Mouse (Mus musculus): ENCODE measurements around the gene Il17ra. TPM values are rescaled to one million over a fixed set of nuclear protein-coding genes. Genes with fewer than 3 reads are reported as not detected.

The Il17ra gene
- polyA plus RNA-seq, 1 experiment from 2014 or later = 5.6 TPM

DNA sequence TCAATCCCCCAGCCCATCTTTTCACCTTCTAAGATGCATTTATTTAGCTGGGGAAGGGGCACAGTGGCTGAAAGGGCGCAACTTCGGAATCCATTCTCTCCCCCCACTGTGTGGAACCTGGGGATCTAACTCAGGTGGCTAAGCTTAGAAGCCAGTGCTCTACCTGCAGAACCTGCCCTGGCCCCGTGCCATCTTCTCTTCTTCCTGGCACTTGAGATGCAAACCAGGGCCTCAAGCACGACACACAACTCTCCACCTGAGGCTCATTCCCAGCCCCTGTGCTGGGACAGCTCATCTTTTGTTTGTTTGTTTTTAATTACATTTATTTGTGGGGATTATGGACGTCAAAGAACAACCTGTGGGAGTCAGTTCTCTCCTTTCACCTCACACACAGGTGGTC is 56.6 kb downstream of the Il17ra start:
- no peak for ATAC-seq (ENCODE audit: low FRiP score)
- 87% methylated on average over 5 of the region's 5 CpGs for WGBS
- H3K4me3 ChIP-seq (replicated peaks) = no peak overlapping the region
- no peak overlapping the region for H3K9ac ChIP-seq
- no peak overlapping the region for H3K4me2 ChIP-seq
- no peaks in the 10 kb centered on the region for H3K4me1 ChIP-seq
- H3K27me3 ChIP-seq = no peaks in the 10 kb centered on the region
- no peaks in the 10 kb centered on the region for H3K9me3 ChIP-seq
- peaks cover 62% of the 10 kb centered on the region for H3K36me3 ChIP-seq (replicated peaks)
- no peak overlapping the region for H3K27ac ChIP-seq

DNA sequence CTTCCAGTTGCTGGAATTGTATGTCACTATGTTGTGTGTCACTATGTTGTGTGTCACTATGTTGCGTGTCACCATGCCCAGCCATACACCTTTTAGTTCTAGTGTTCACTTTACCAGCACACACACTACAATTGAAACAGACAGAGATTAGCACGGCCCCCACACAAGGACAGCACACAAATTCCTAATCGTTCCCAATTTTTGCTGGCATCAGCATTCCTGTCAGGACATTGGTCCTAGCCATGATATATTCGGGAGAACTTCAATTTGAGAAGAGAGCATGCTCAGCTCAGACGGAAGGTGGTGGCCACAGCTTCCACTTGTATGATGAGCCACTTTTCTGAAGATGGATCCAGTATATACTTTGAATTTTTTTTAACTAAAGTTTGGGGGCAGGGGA is 61.7 kb downstream of the Il17ra start:
- Histone ChIP-seq H3K27ac (no peak overlapping the region), H3K4me1 (peaks cover 12% of the 10 kb centered on the region), H3K36me3 (replicated peaks) (peaks cover 35% of the 10 kb centered on the region), H3K4me2 (no peak overlapping the region), H3K9ac (no peak overlapping the region), H3K4me3 (replicated peaks) (no peak overlapping the region), H3K27me3 (no peaks in the 10 kb centered on the region), H3K9me3 (no peaks in the 10 kb centered on the region)
- 94% methylated on average over 5 of the region's 5 CpGs for WGBS
- no peak for ATAC-seq (ENCODE audit: low FRiP score)

- H3K27me3 ChIP-seq = no peaks in the 10 kb centered on the region
- H3K4me3 ChIP-seq (replicated peaks) = no peak overlapping the region
- H3K27ac ChIP-seq = no peak overlapping the region
- no peaks in the 10 kb centered on the region for H3K9me3 ChIP-seq
- H3K4me2 ChIP-seq = peak overlapping the region; percentile 58
- no peak for ATAC-seq (ENCODE audit: low FRiP score)
- no peaks in the 10 kb centered on the region for H3K36me3 ChIP-seq (replicated peaks)
- H3K4me1 ChIP-seq = peaks cover 17% of the 10 kb centered on the region
- 82% methylated on average over 4 of the region's 4 CpGs for WGBS
- 0 out of 2 replicates have a peak overlapping the region, but pooled peaks have one; percentile 21 for H3K9ac ChIP-seq
Measured at GRCm38 (mm10) chr6:120529123-120529522, 66.1 kb downstream of the Il17ra start.

DNA sequence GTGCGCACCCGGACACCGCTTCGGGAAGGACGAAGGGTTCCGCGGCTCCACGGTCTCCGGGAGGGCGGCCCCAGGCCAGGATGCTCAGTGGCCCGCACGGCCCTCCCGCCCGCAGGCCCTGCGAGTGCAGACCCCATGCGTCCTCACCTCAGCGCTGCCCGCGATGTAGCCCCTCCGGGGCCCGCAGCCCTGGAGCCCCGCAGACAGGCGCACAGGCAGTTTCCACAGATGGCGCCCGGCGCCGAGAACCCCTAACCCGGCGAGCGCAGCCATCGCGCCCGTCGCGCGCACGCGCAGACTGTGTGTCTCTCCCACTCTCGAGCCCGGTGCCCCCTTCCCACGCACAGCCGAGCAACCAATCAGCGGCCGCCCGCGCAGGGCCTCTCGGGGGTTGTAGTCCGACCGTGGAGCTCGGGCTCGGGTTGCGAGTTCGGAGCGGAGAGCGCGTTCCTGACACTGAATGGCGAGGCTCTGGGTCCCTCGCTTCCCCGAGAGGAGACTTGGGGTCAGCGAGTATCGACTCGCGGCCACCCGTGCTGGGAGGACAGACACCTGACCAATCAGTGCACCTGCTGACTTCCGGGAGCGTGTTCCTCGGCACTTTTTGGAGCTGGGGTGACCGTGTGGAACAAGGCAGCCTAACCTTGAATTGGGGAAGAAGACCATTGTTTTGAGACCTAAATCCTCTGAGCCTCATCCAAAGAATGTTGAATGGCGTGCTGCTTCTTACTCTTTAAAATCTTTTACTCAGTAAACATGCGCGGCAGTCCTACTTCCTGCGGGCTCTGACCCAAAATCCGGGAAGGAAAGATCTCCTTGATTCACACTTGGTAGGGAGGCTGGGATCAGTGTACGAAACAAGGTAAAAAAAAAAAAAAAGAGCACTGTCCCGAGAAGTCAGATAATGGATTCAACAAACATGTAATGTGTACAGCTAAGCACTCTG is 68.2 kb downstream of the Il17ra start, which contains the start of gene Hdhd5:
Gene Hdhd5, minus strand, starts transcription at position 300 of the 946 bp plus-strand sequence.
- Histone ChIP-seq H3K4me3 (replicated peaks) (peak within 1 kb of the TSS; percentile 85), H3K9me3 (no peaks in the 10 kb centered on the region), H3K9ac (peak within 1 kb of the TSS; percentile 88), H3K27me3 (no peaks in the 10 kb centered on the region), H3K27ac (peak within 1 kb of the TSS; percentile 57; the same call in 1 of the 2 replicates), H3K4me2 (peak within 1 kb of the TSS; percentile 58), H3K4me1 (peaks cover 17% of the 10 kb centered on the region), H3K36me3 (replicated peaks) (no peaks in the 10 kb centered on the region)
- WGBS = under 1% methylated on average over 75 of the region's 75 CpGs
- ATAC-seq (ENCODE audit: low FRiP score) = peak; percentile 99

DNA sequence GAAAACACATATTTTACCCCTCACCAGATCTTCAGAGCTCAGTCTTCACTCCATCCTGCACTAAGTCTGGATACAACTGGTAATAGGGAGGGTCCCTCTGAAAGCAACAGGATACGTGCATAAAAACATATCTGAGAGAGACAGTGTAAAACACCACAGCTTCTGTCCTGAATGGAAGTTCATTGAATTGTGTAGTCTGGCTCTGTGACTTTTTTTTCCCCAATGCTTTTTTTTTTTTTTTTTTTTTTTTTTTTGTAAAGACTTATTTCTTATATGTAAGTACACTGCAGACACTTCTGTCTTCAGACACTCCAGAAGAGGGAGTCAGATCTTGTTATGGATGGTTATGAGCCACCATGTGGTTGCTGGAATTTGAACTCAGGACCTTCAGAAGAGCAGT is 69.5 kb downstream of the Il17ra start:
- no peak for ATAC-seq (ENCODE audit: low FRiP score)
- 86% methylated on average over 1 of the region's 1 CpGs for WGBS
- no peak overlapping the region for H3K9ac ChIP-seq

GRCm38 (mm10) chr6:120536337-120536736 is 73.3 kb downstream of the Il17ra start:
- WGBS = 77% methylated on average over 2 of the region's 2 CpGs
- no peak overlapping the region for H3K27ac ChIP-seq
- H3K27me3 ChIP-seq = no peaks in the 10 kb centered on the region
- no peak overlapping the region for H3K4me2 ChIP-seq
- no peaks in the 10 kb centered on the region for H3K9me3 ChIP-seq
- no peak overlapping the region for H3K9ac ChIP-seq
- H3K4me1 ChIP-seq = peaks cover 9% of the 10 kb centered on the region
- ATAC-seq (ENCODE audit: low FRiP score) = no peak
- H3K36me3 ChIP-seq (replicated peaks) = no peaks in the 10 kb centered on the region
- no peak overlapping the region for H3K4me3 ChIP-seq (replicated peaks)

More for the DNA sequence above, 69.5 kb downstream of the Il17ra start:
- H3K27me3 ChIP-seq = no peaks in the 10 kb centered on the region
- H3K9me3 ChIP-seq = no peaks in the 10 kb centered on the region
- no peak overlapping the region for H3K27ac ChIP-seq
- H3K4me3 ChIP-seq (replicated peaks) = no peak overlapping the region
- H3K36me3 ChIP-seq (replicated peaks) = no peaks in the 10 kb centered on the region
- H3K4me2 ChIP-seq = no peak overlapping the region
- H3K4me1 ChIP-seq = peaks cover 17% of the 10 kb centered on the region

Other genes starting within 250 kb of the Il17ra start
- gene D330020A13Rik, start 168.9 kb upstream of the Il17ra start, polyA plus RNA-seq (2016; fragmentation: Nextera tagmentation; extraction: Ambion mirVana) = 0.28 TPM in 1 of 2 replicates, not detected in the other
- 0.22 and 0.41 TPM in 2 replicates for gene B4galnt3, start 168.7 kb upstream of the Il17ra start, polyA plus RNA-seq (2016; fragmentation: Nextera tagmentation; extraction: Ambion mirVana)
- 60.6 and 65.3 TPM in 2 replicates for gene Kdm5a, start 99.1 kb upstream of the Il17ra start, polyA plus RNA-seq (2016; fragmentation: Nextera tagmentation; extraction: Ambion mirVana)
- gene Ccdc77, start 98.9 kb upstream of the Il17ra start, polyA plus RNA-seq (2016; fragmentation: Nextera tagmentation; extraction: Ambion mirVana) = 23.9 and 28.3 TPM in 2 replicates
- gene Tmem121b, start 30.6 kb downstream of the Il17ra start, polyA plus RNA-seq (2016; fragmentation: Nextera tagmentation; extraction: Ambion mirVana) = 2.5 TPM in 2 replicates
- gene Hdhd5, start 68.1 kb downstream of the Il17ra start, polyA plus RNA-seq (2016; fragmentation: Nextera tagmentation; extraction: Ambion mirVana) = 17.1 and 19.1 TPM in 2 replicates
- 12.7 and 13.6 TPM in 2 replicates for gene Cecr2, start 203.1 kb downstream of the Il17ra start, polyA plus RNA-seq (2016; fragmentation: Nextera tagmentation; extraction: Ambion mirVana)

Data from forebrain, embryonic 12.5 days (tissue).